Mouse (Mus musculus): ENCODE results near the gene Abraxas2.

DNA sequence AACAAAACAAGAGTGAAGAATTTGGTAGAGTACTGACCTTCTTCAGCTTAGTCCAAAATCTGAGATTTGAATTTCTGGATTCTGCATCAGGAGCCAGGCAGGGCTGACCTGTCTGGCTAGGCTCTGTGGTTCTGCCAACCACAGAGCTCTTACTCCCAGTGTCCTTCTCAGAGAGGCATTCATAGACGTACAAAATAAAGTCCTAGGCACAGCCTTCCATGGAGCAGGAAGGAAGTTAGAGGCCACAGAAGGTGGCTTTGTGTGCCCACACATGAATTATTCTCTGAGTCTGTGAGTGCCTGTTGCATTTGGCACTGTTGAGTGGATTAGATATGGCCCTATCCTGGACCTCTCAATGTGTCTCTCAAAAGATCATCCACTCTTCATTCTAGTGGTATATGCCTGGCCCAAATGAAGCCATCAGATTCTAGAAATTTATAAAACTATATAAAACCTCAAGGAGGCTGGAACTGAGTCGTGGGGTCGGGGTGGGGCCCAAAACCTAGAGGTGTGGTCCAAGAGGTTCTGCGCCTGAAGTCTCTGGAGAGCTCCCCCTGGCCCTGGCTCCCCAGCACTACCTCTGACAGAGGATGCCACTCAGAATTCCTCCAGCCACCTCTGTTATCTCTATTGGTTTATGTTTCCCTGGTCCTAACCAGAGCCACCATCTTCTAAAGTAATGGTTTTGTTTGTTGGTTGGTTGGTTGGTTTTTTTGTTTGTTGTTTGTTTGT is 29.7 kb downstream of the Abraxas2 start:
- TF ChIP-seq MAFK (IDR thresholded peaks at IDR 0.05; ENCODE audit: borderline replicate concordance, low read depth, low read length): no peak
- TF ChIP-seq USF1 (IDR thresholded peaks at IDR 0.05; ENCODE audit: low read depth, low read length): no peak
- TF ChIP-seq CTCF (IDR thresholded peaks at IDR 0.05 in 2 of 3, conservative IDR thresholded peaks at IDR 0.05 in 1 of 3; ENCODE audit: control insufficient read depth in 1 of 3, insufficient read depth in 1 of 3, low read depth in 2 of 3, low read length in 3 of 3, poor library complexity in 1 of 3, severe bottlenecking in 1 of 3): no peak
- no peak for TF ChIP-seq KAT2A (conservative IDR thresholded peaks at IDR 0.05; ENCODE audit: low read depth, low read length)
- TF ChIP-seq JUND (IDR thresholded peaks at IDR 0.05; ENCODE audit: low read depth, low read length): no peak
- TF ChIP-seq BHLHE40 (IDR thresholded peaks at IDR 0.05; ENCODE audit: borderline replicate concordance, low read depth, low read length): no peak
- no peak for TF ChIP-seq MAX (IDR thresholded peaks at IDR 0.05; ENCODE audit: low read length)
- no peak for TF ChIP-seq MYC (IDR thresholded peaks at IDR 0.05; ENCODE audit: low read depth, low read length)
- no peak for TF ChIP-seq TCF12 (IDR thresholded peaks at IDR 0.05; ENCODE audit: low read depth, low read length)
- no peak for TF ChIP-seq EP300 (IDR thresholded peaks at IDR 0.05; ENCODE audit: low read depth in 1 of 2, low read length in 2 of 2)
